Mouse (Mus musculus) liver, postnatal 0 days (tissue): ENCODE results near the gene Wapl.

ENCODE experiments used
- CTCF ChIP-seq: sonication (generic); IDR thresholded peaks from 2 replicates; pipeline ENCODE4 v1.5.1; 2016; ENCODE audit warnings: antibody characterized with exemption, low read depth
- EP300 ChIP-seq: IDR thresholded peaks from 2 replicates; pipeline ENCODE4 v1.6.1; 2016; ENCODE audit warnings: antibody characterized with exemption, low read depth, mild to moderate bottlenecking

DNA sequence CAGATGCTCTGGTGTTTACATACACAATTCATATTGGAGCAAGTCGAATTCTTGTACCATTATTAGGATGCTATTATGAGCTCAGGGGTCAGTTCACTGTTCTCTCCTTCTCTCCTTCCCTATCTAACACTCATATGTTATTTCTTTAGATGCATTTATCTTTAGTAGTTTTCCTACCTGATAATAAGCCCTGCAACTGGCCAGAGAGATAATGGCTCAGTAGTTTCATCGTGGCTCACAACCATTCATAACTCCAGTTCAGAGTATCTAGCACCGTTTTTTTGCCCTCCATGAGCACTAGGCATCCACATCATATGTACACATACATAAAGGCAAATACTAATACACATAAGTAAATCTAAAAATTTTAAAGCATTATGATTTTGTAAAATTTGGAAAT is 44.4 kb downstream of the Wapl start:
- TF ChIP-seq CTCF (no peak), EP300 (peak; percentile 47; the same call in 1 of the 2 replicates)
